Mouse (Mus musculus) brain, embryonic 14.5 days (tissue): Measurements from ENCODE around the gene Gm21411.
"Not testable (repeated sequence)": the region's sequence is repeated elsewhere in the genome, so short reads cannot be mapped to it uniquely, and the experiment has no call there.

ENCODE experiments used
- CTCF ChIP-seq: fragments of 200-500 bp; IDR thresholded peaks from 2 replicates; pipeline ENCODE4 v1.5.1; 2012; ENCODE audit warnings: inconsistent platforms, mild to moderate bottlenecking, moderate library complexity, borderline replicate concordance; ENCODE audit not compliant: insufficient read depth, insufficient read length; ENCODE audit errors: extremely low read depth
- POLR2A ChIP-seq: fragments of 200-500 bp; IDR thresholded peaks from 2 replicates; pipeline ENCODE4 v1.6.1; 2012; ENCODE audit warnings: mild to moderate bottlenecking, inconsistent platforms, borderline replicate concordance; ENCODE audit not compliant: poor library complexity, insufficient read depth, insufficient read length, severe bottlenecking; ENCODE audit errors: extremely low read depth

DNA sequence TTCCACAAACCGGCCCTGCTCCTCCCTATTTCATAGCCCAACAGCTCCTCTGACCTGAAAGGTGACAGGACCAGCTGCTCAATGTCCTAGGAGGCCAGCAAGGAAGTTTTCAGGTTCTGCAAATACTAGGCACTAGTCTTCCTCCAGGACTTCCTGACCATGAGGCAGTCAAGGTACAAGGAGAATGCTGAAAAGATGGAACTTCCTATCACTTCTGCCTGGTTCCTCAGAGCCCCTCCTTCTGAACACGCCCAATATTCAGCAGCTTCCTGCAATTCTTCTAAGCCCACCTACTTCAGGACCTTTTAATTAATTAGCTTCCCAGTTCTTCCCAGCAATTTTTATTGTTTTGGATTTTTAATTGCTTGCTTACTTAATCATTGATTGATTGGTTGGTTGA is 4.6 kb downstream of the Gm21411 start:
- not testable (repeated sequence) for TF ChIP-seq CTCF, POLR2A
